24 mouse cellular contexts compared by ENCODE assay signal in genomic region chr3:102357062-102357610, GRCm38 (mm10).
DNase-seq lines count a peak whose midpoint lies in the region; ATAC-seq lines count a peak whose summit lies in the region.
"Had no signal": no experiment of that assay in that cellular context is flagged by ENCODE, and none has a peak within 500 bp of the region (broad histone marks: within the 10 kb centered on the region; RNA-seq: fewer than 3 reads in every experiment).

No protein-coding gene starts in this region.

- no peak for ATAC-seq in CD4-positive, CD25-positive, alpha-beta regulatory T cell, adult 4 months
- ATAC-seq: forebrain, embryonic 15.5 days; intestine, embryonic 15.5 days had no signal

- H3K27ac ChIP-seq in heart, embryonic 10.5 days, result no peak overlapping the region
- H3K27ac ChIP-seq: embryonic facial prominence, embryonic 12.5 days; forebrain, embryonic 10.5 days; forebrain, embryonic 15.5 days; heart, embryonic 15.5 days; hindbrain, embryonic 14.5 days; intestine, embryonic 15.5 days had no signal

- H3K36me3 ChIP-seq in heart, embryonic 10.5 days, result no peaks in the 10 kb centered on the region
- H3K36me3 ChIP-seq: embryonic facial prominence, embryonic 12.5 days; forebrain, embryonic 10.5 days; forebrain, embryonic 15.5 days; heart, embryonic 15.5 days; intestine, embryonic 15.5 days had no signal

- no peak overlapping the region for H3K4me3 ChIP-seq in heart, embryonic 10.5 days
- H3K4me3 ChIP-seq: embryonic facial prominence, embryonic 12.5 days; forebrain, embryonic 10.5 days; forebrain, embryonic 15.5 days; heart, embryonic 15.5 days; intestine, embryonic 15.5 days had no signal

- intact Hi-C loops in gastrocnemius, postnatal 14 days (cut with DNase I; ENCODE audit: low total_unique reads), result no loop called here

- H3K27me3 ChIP-seq in heart, embryonic 10.5 days (ENCODE audit: insufficient read depth, poor library complexity, severe bottlenecking), result no peaks in the 10 kb centered on the region; the same call in 1 of the 2 replicates
- H3K27me3 ChIP-seq: CH12.LX; embryonic facial prominence, embryonic 12.5 days; forebrain, embryonic 15.5 days; heart, embryonic 15.5 days; intestine, embryonic 15.5 days had no signal

- DNase-seq in heart, adult 11 months, result peak; percentile 88
- no peak for DNase-seq in heart, embryonic 10.5 days (ENCODE audit: low spot score)
- DNase-seq in Muller cell, postnatal 12 days (ENCODE audit: inconsistent ontology term), result peak; percentile 65
- peak; percentile 83 for DNase-seq in adipocyte (ENCODE audit: low spot score)
- DNase-seq in fibroblast of lung, adult 2 months (ENCODE audit: low read depth), result peak; percentile 87
- no peak for DNase-seq in gastrocnemius, postnatal 14 days
- no peak for DNase-seq in testis, postnatal 10 days (ENCODE audit: low spot score)
- DNase-seq: adrenal gland, adult 2 months; adrenal gland, postnatal 36 days; cerebellum, adult 11-12 months; cerebellum, adult 9-10 months; cerebellum, postnatal 25 days; gastrocnemius, postnatal 25 days; heart, adult 18-20 months; heart, postnatal 14 days; kidney, adult 18-20 months had no signal

- no peaks in the 10 kb centered on the region for H3K9me3 ChIP-seq in heart, embryonic 10.5 days
- H3K9me3 ChIP-seq: embryonic facial prominence, embryonic 12.5 days; forebrain, embryonic 10.5 days; forebrain, embryonic 15.5 days; heart, embryonic 15.5 days; intestine, embryonic 15.5 days had no signal

- H3K4me1 ChIP-seq in heart, embryonic 10.5 days, result no peaks in the 10 kb centered on the region
- H3K4me1 ChIP-seq: heart, embryonic 15.5 days; intestine, embryonic 15.5 days had no signal

- 75% methylated on average over 7 of the region's 7 CpGs for WGBS in heart, embryonic 10.5 days

Comparison
In these comparisons a context has a peak if more than half of its experiments do, and no peak if none do; other contexts are left out.
1. DNase-seq: peak in heart, adult 11 months (single experiment), Muller cell, postnatal 12 days (single experiment), adipocyte (single experiment) and fibroblast of lung, adult 2 months (single experiment); none in heart, embryonic 10.5 days (single experiment), gastrocnemius, postnatal 14 days (single experiment) and testis, postnatal 10 days (single experiment).